Mouse (Mus musculus): ENCODE data around the gene Atg2a. TPM values are rescaled to one million over a fixed set of nuclear protein-coding genes. Genes with fewer than 3 reads are reported as not detected.
A peak's percentile ranks its signal among the peaks of the same experiment; 100 is the strongest.

Gene Atg2a
- total and polyA plus RNA-seq, 3 experiments = 2.8 to 13.9 (median 9.5) TPM

- peak overlapping the region; percentile 69 for H3K4me2 ChIP-seq (ENCODE audit: insufficient read depth, low read depth, poor library complexity, severe bottlenecking)
- in situ Hi-C loops (cut with MboI; ENCODE audit: low pct_ligation_motif_present, low pct_unique_long_range_greater_than_20kb, low sequenced_read_pairs) (no loop called here), dilution Hi-C loops (cut with MboI; ENCODE audit: extremely low pct_ligation_motif_present, extremely low pct_unique_long_range_greater_than_20kb, low sequenced_read_pairs) (no loop called here)
- peaks cover 76% of the 10 kb centered on the region for H3K79me2 ChIP-seq (replicated peaks; ENCODE audit: control insufficient read depth, extremely low read depth, insufficient read depth, poor library complexity, severe bottlenecking)
- peak overlapping the region; percentile 70 to 99 (median 99) for H3K4me3 ChIP-seq (replicated peaks in 1 of 3; ENCODE audit: low read depth in 2 of 3, low read length in 2 of 3, poor library complexity in 1 of 3)
- H3K27me3 ChIP-seq (replicated peaks) = no peaks in the 10 kb centered on the region
- H3K4me1 ChIP-seq (ENCODE audit: control insufficient read depth in 1 of 2, insufficient read depth in 2 of 2) = peaks cover 25 to 56% of the 10 kb centered on the region in 2 experiments
- peaks cover 68 to 71% of the 10 kb centered on the region in 2 experiments for H3K36me3 ChIP-seq (replicated peaks in 1 of 2; ENCODE audit: control insufficient read depth in 1 of 2, insufficient read depth in 1 of 2, low read length in 1 of 2)
- H3K27ac ChIP-seq (ENCODE audit: insufficient read depth, low read depth) = peak overlapping the region; percentile 99
- no peaks in the 10 kb centered on the region for H3K9me3 ChIP-seq (replicated peaks; ENCODE audit: low read length)
- peak overlapping the region; percentile 92 for H3K9ac ChIP-seq (ENCODE audit: insufficient read depth, low read depth)
- TF ChIP-seq EP300 (IDR thresholded peaks at IDR 0.05; ENCODE audit: low read length) = no peak
- TF ChIP-seq GABPA (IDR thresholded peaks at IDR 0.05; ENCODE audit: insufficient replicate concordance, low read depth, low read length) = no peak
- no peak for TF ChIP-seq MXI1 (IDR thresholded peaks at IDR 0.05; ENCODE audit: low read depth, low read length)
- TF ChIP-seq MAX (IDR thresholded peaks at IDR 0.05; ENCODE audit: low read length) = no peak
- TF ChIP-seq ETS1 (conservative IDR thresholded peaks at IDR 0.05; ENCODE audit: low read depth, low read length) = no peak
- TF ChIP-seq MAZ (IDR thresholded peaks at IDR 0.05; ENCODE audit: low read depth, low read length) = no peak
- TF ChIP-seq MAFK (IDR thresholded peaks at IDR 0.05; ENCODE audit: insufficient replicate concordance, low read length) = no peak
- TF ChIP-seq BHLHE40 (IDR thresholded peaks at IDR 0.05; ENCODE audit: low read depth, low read length) = no peak
- TF ChIP-seq MYC (IDR thresholded peaks at IDR 0.05; ENCODE audit: low read depth, low read length) = no peak
- no peak for DNase-seq (ENCODE audit: extremely low read depth)
Observed at GRCm38 (mm10) chr19:6280554-6280953, 39.1 kb downstream of the Atg2a start.

- Histone ChIP-seq H3K4me2 (ENCODE audit: insufficient read depth, low read depth, poor library complexity, severe bottlenecking) (peak overlapping the region; percentile 69), H3K4me1 (ENCODE audit: control insufficient read depth in 1 of 2, insufficient read depth in 2 of 2) (peaks cover 33 to 57% of the 10 kb centered on the region in 2 experiments), H3K27ac (ENCODE audit: insufficient read depth, low read depth) (peak overlapping the region; percentile 99), H3K79me2 (replicated peaks; ENCODE audit: control insufficient read depth, extremely low read depth, insufficient read depth, poor library complexity, severe bottlenecking) (peaks cover 82% of the 10 kb centered on the region), H3K9ac (ENCODE audit: insufficient read depth, low read depth) (peak overlapping the region; percentile 92), H3K27me3 (replicated peaks) (no peaks in the 10 kb centered on the region), H3K9me3 (replicated peaks; ENCODE audit: low read length) (no peaks in the 10 kb centered on the region), H3K4me3 (replicated peaks in 1 of 3; ENCODE audit: low read depth in 2 of 3, low read length in 2 of 3, poor library complexity in 1 of 3) (peak overlapping the region; percentile 70 to 99 (median 99)), H3K36me3 (replicated peaks in 1 of 2; ENCODE audit: control insufficient read depth in 1 of 2, insufficient read depth in 1 of 2, low read length in 1 of 2) (peaks cover 75 to 79% of the 10 kb centered on the region in 2 experiments)
- in situ Hi-C loops (cut with MboI; ENCODE audit: low pct_ligation_motif_present, low pct_unique_long_range_greater_than_20kb, low sequenced_read_pairs) = no loop called here
- DNase-seq (ENCODE audit: extremely low read depth) = peak; percentile 92
- dilution Hi-C loops (cut with MboI; ENCODE audit: extremely low pct_ligation_motif_present, extremely low pct_unique_long_range_greater_than_20kb, low sequenced_read_pairs) = no loop called here
- peak; percentile 92 for TF ChIP-seq BHLHE40 (IDR thresholded peaks at IDR 0.05; ENCODE audit: low read depth, low read length)
- peak; percentile 74 for TF ChIP-seq JUN (IDR thresholded peaks at IDR 0.05; ENCODE audit: insufficient read depth, low read depth, low read length)
- TF ChIP-seq MXI1 (IDR thresholded peaks at IDR 0.05; ENCODE audit: low read depth, low read length) = peak; percentile 87; the same call in 1 of the 2 replicates
- TF ChIP-seq NELFE (IDR thresholded peaks at IDR 0.05; ENCODE audit: low read depth, low read length) = no peak; the same call in none of the 2 replicates
- TF ChIP-seq TBP (conservative IDR thresholded peaks at IDR 0.05; ENCODE audit: low read depth, low read length) = no peak; the same call in none of the 2 replicates
- TF ChIP-seq MYC (IDR thresholded peaks at IDR 0.05; ENCODE audit: low read depth, low read length) = peak; percentile 43
- peak; percentile 81 for TF ChIP-seq MEF2A (IDR thresholded peaks at IDR 0.05; ENCODE audit: borderline replicate concordance, low read depth, low read length)
- TF ChIP-seq CHD2 (IDR thresholded peaks at IDR 0.05; ENCODE audit: low read length) = peak; percentile 80
- peak; percentile 75 for TF ChIP-seq ZMIZ1 (IDR thresholded peaks at IDR 0.05; ENCODE audit: low read depth, low read length)
- TF ChIP-seq TCF12 (IDR thresholded peaks at IDR 0.05; ENCODE audit: low read depth, low read length) = peak; percentile 97
- no peak; the same call in none of the 2 replicates for TF ChIP-seq CHD1 (IDR thresholded peaks at IDR 0.05; ENCODE audit: low read depth, low read length)
- peak; percentile 61 for TF ChIP-seq USF2 (conservative IDR thresholded peaks at IDR 0.05; ENCODE audit: low read depth, low read length)
- TF ChIP-seq POLR2A (IDR thresholded peaks at IDR 0.05; ENCODE audit: low read depth, low read length) = peak; percentile 55
- peak; percentile 92 for TF ChIP-seq EP300 (IDR thresholded peaks at IDR 0.05; ENCODE audit: low read length)
- 0 out of 2 replicates have a peak, but pooled peaks have one; percentile 14 for TF ChIP-seq RCOR1 (conservative IDR thresholded peaks at IDR 0.05; ENCODE audit: low read depth, low read length)
- peak; percentile 59; the same call in 1 of the 2 replicates for TF ChIP-seq MAX (IDR thresholded peaks at IDR 0.05; ENCODE audit: low read length)
- TF ChIP-seq USF1 (IDR thresholded peaks at IDR 0.05; ENCODE audit: low read depth, low read length) = peak; percentile 80
- TF ChIP-seq GABPA (IDR thresholded peaks at IDR 0.05; ENCODE audit: insufficient replicate concordance, low read depth, low read length) = no peak
- TF ChIP-seq ELF1 (IDR thresholded peaks at IDR 0.05; ENCODE audit: low read depth, low read length) = 0 out of 2 replicates have a peak, but pooled peaks have one; percentile 48
- TF ChIP-seq IRF4 (IDR thresholded peaks at IDR 0.05; ENCODE audit: low read depth, low read length) = peak; percentile 66
- TF ChIP-seq ETS1 (conservative IDR thresholded peaks at IDR 0.05; ENCODE audit: low read depth, low read length) = peak; percentile 90
- peak; percentile 78; the same call in 1 of the 2 replicates for TF ChIP-seq SIN3A (IDR thresholded peaks at IDR 0.05; ENCODE audit: low read length)
- no peak; the same call in 1 of the 2 replicates for TF ChIP-seq RAD21 (IDR thresholded peaks at IDR 0.05; ENCODE audit: low read depth, low read length)
- peak; percentile 92 for TF ChIP-seq MAZ (IDR thresholded peaks at IDR 0.05; ENCODE audit: low read depth, low read length)
- peak; percentile 92 for TF ChIP-seq ZKSCAN1 (IDR thresholded peaks at IDR 0.05; ENCODE audit: borderline replicate concordance, low read depth, low read length)
- TF ChIP-seq ZNF384 (IDR thresholded peaks at IDR 0.05; ENCODE audit: low read depth, low read length) = no peak
- TF ChIP-seq JUND (conservative IDR thresholded peaks at IDR 0.05; ENCODE audit: low read depth, low read length) = peak; percentile 59; the same call in 1 of the 2 replicates
Observed at GRCm38 (mm10) chr19:6281122-6282020, 39.9 kb downstream of the Atg2a start.
